Mouse (Mus musculus): ENCODE results near the gene Runx1. TPM values are rescaled to one million over a fixed set of nuclear protein-coding genes. Genes with fewer than 3 reads are reported as not detected.

Gene Runx1
- total and polyA plus RNA-seq, 3 experiments, result 3.1 to 10.9 (median 4.7) TPM

DNA sequence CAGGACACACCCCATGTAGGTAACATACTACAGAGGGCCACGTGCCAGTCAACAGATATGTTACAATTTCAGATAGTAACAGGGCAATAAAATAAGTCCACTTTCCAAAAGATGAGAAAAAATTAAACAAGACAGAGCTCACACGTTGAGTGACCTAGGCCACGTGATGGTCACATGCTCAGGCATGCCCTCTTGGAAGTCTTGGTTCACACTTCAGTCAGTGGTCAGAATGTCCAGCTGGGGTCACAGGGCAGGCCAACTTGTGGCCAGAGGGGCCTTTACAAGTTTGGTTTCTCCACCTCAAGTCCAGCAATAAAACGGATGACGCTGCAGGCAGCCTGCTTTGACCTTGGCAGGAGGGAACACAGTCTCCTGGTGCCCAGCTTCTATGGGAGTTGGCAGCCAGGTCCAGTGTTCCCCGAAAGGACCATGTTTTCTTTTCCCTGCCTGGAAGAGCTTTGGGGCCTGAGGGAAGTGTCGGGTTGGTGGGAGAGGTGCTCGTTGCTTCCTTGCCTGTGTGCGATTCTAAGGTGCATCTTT is 46.0 kb downstream of the Runx1 start:
- Histone ChIP-seq H3K36me3 (replicated peaks in 1 of 2; ENCODE audit: control insufficient read depth in 1 of 2, insufficient read depth in 1 of 2, low read length in 1 of 2) (peaks cover 0 to 58% of the 10 kb centered on the region in 2 experiments), H3K27me3 (replicated peaks) (no peaks in the 10 kb centered on the region), H3K4me2 (ENCODE audit: insufficient read depth, low read depth, poor library complexity, severe bottlenecking) (no peak overlapping the region), H3K79me2 (replicated peaks; ENCODE audit: control insufficient read depth, extremely low read depth, insufficient read depth, poor library complexity, severe bottlenecking) (no peaks in the 10 kb centered on the region; the same call in 1 of the 2 replicates), H3K4me3 (replicated peaks in 1 of 3; ENCODE audit: low read depth in 2 of 3, low read length in 2 of 3, poor library complexity in 1 of 3) (no peak overlapping the region), H3K4me1 (ENCODE audit: control insufficient read depth in 1 of 2, insufficient read depth in 2 of 2) (peaks cover 10 to 39% of the 10 kb centered on the region in 2 experiments), H3K9ac (ENCODE audit: insufficient read depth, low read depth) (no peak overlapping the region), H3K27ac (ENCODE audit: insufficient read depth, low read depth) (no peak overlapping the region), H3K9me3 (replicated peaks; ENCODE audit: low read length) (peaks cover 2% of the 10 kb centered on the region)
- in situ Hi-C loops (cut with MboI; ENCODE audit: low pct_ligation_motif_present, low pct_unique_long_range_greater_than_20kb, low sequenced_read_pairs) (no loop called here), dilution Hi-C loops (cut with MboI; ENCODE audit: extremely low pct_ligation_motif_present, extremely low pct_unique_long_range_greater_than_20kb, low sequenced_read_pairs) (no loop called here)
- DNase-seq (ENCODE audit: extremely low read depth), result no peak
- TF ChIP-seq USF1 (IDR thresholded peaks at IDR 0.05; ENCODE audit: low read depth, low read length), result peak; percentile 29
- TF ChIP-seq RCOR1 (conservative IDR thresholded peaks at IDR 0.05; ENCODE audit: low read depth, low read length), result no peak
- TF ChIP-seq POLR2A (IDR thresholded peaks at IDR 0.05; ENCODE audit: low read depth, low read length), result no peak
- no peak for TF ChIP-seq RAD21 (IDR thresholded peaks at IDR 0.05; ENCODE audit: low read depth, low read length)
- peak; percentile 32; the same call in 1 of the 2 replicates for TF ChIP-seq BHLHE40 (IDR thresholded peaks at IDR 0.05; ENCODE audit: low read depth, low read length)

DNA sequence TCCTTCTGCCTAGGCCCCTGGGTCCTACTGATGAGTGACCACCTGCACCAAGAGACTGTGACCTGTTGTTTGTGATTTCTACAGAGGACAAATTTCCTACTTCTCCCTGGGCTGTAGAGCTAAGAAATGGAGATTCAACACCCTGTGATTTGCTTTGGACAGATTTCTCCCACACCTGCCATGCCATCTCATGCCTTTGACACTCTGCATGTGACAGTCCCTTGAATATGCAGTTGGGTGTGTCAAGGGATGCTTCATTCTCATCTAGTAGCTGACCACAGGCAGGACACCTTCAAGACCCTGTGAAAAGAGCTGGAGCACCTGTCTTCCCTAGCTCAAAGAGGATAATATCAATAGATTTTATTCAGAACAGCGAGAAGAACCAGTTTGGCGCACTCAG is 46.8 kb downstream of the Runx1 start:
- no peak overlapping the region for H3K27ac ChIP-seq (ENCODE audit: insufficient read depth, low read depth)
- in situ Hi-C loops (cut with MboI; ENCODE audit: low pct_ligation_motif_present, low pct_unique_long_range_greater_than_20kb, low sequenced_read_pairs), result no loop called here
- dilution Hi-C loops (cut with MboI; ENCODE audit: extremely low pct_ligation_motif_present, extremely low pct_unique_long_range_greater_than_20kb, low sequenced_read_pairs), result no loop called here
- H3K9ac ChIP-seq (ENCODE audit: insufficient read depth, low read depth), result no peak overlapping the region
- H3K9me3 ChIP-seq (replicated peaks; ENCODE audit: low read length), result peaks cover 5% of the 10 kb centered on the region
- H3K36me3 ChIP-seq (replicated peaks in 1 of 2; ENCODE audit: control insufficient read depth in 1 of 2, insufficient read depth in 1 of 2, low read length in 1 of 2), result peaks cover 0 to 55% of the 10 kb centered on the region in 2 experiments
- H3K79me2 ChIP-seq (replicated peaks; ENCODE audit: control insufficient read depth, extremely low read depth, insufficient read depth, poor library complexity, severe bottlenecking), result no peaks in the 10 kb centered on the region; the same call in 1 of the 2 replicates
- peaks cover 10 to 31% of the 10 kb centered on the region in 2 experiments for H3K4me1 ChIP-seq (ENCODE audit: control insufficient read depth in 1 of 2, insufficient read depth in 2 of 2)
- no peaks in the 10 kb centered on the region for H3K27me3 ChIP-seq (replicated peaks)
- no peak overlapping the region for H3K4me3 ChIP-seq (replicated peaks in 1 of 3; ENCODE audit: low read depth in 2 of 3, low read length in 2 of 3, poor library complexity in 1 of 3)
- no peak for TF ChIP-seq CHD2 (IDR thresholded peaks at IDR 0.05; ENCODE audit: low read length)
- no peak for TF ChIP-seq RAD21 (IDR thresholded peaks at IDR 0.05; ENCODE audit: low read depth, low read length)
- no peak for TF ChIP-seq JUN (IDR thresholded peaks at IDR 0.05; ENCODE audit: insufficient read depth, low read depth, low read length)
- no peak for TF ChIP-seq SMC3 (IDR thresholded peaks at IDR 0.05; ENCODE audit: low read depth, low read length)
- TF ChIP-seq BHLHE40 (IDR thresholded peaks at IDR 0.05; ENCODE audit: low read depth, low read length), result no peak
- no peak for TF ChIP-seq HCFC1 (IDR thresholded peaks at IDR 0.05; ENCODE audit: low read depth, low read length)
- no peak for TF ChIP-seq TBP (conservative IDR thresholded peaks at IDR 0.05; ENCODE audit: low read depth, low read length)
- no peak for TF ChIP-seq TCF12 (IDR thresholded peaks at IDR 0.05; ENCODE audit: low read depth, low read length)
- no peak for TF ChIP-seq MYC (IDR thresholded peaks at IDR 0.05; ENCODE audit: low read depth, low read length)
- no peak for TF ChIP-seq MEF2A (IDR thresholded peaks at IDR 0.05; ENCODE audit: borderline replicate concordance, low read depth, low read length)
- TF ChIP-seq ZC3H11A (IDR thresholded peaks at IDR 0.05; ENCODE audit: low read depth, low read length), result no peak
- TF ChIP-seq ZNF384 (IDR thresholded peaks at IDR 0.05; ENCODE audit: low read depth, low read length), result no peak
- no peak for TF ChIP-seq CHD1 (IDR thresholded peaks at IDR 0.05; ENCODE audit: low read depth, low read length)
- H3K4me2 ChIP-seq (ENCODE audit: insufficient read depth, low read depth, poor library complexity, severe bottlenecking), result no peak overlapping the region
- no peak for DNase-seq (ENCODE audit: extremely low read depth)
